7 mouse cellular contexts compared by ENCODE assay signal in the genomic region with DNA sequence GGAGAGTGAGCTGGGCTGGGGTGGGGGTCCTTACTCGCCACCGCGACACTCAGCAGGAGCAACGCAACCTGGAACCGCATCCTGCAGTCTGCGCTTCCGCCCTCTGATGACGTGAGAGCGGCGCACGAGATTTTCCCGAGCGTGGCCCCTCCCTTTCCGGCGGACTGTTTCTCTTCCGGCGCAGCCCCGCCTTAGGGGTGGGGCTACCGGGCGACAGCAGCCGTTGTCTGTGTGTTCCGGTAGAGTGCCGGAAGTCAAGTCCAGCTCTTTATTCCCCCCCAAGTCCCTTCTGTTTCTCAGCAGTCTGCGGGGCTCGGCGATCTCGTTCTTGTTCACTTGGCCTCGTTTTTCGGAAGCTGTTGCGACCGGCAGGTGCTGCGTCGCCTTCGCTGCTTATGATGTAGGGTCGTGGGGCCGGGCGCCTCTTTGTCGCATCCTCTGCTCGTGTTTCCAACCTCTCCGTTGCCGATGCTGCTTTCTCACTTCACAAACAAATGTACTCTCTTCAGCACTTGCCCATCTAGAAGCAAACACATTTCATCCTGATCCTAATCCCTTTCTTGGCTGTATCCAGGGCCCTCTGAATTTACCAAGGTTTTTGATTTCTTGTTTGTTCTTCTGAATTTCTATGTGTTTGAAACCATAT. TPM values are rescaled to one million over a fixed set of nuclear protein-coding genes. Genes with fewer than 3 reads are reported as not detected.
DNase-seq lines count a peak whose midpoint lies in the region; ATAC-seq lines count a peak whose summit lies in the region.

Gene Tgoln1, minus strand, starts transcription at position 358 of the 646 bp plus-strand sequence.

- under 1% methylated on average over 41 of the region's 41 CpGs for WGBS in intestine, embryonic 16.5 days
- WGBS in midbrain, embryonic 11.5 days: under 1% methylated on average over 39 of the region's 41 CpGs

- H3K27me3 ChIP-seq in intestine, embryonic 16.5 days (replicated peaks; ENCODE audit: control insufficient read depth, insufficient read depth, low read length): no peaks in the 10 kb centered on the region
- H3K27me3 ChIP-seq in midbrain, embryonic 11.5 days (ENCODE audit: control insufficient read depth, insufficient read depth, low read length): no peaks in the 10 kb centered on the region

- H3K4me1 ChIP-seq in intestine, embryonic 16.5 days (ENCODE audit: control insufficient read depth, insufficient read depth, low read length): peaks cover 28% of the 10 kb centered on the region
- H3K4me1 ChIP-seq in midbrain, embryonic 11.5 days (ENCODE audit: control insufficient read depth, insufficient read depth, low read length): peaks cover 17% of the 10 kb centered on the region

- H3K4me2 ChIP-seq in intestine, embryonic 16.5 days (ENCODE audit: low read depth, low read length): peak within 1 kb of the TSS; percentile 78
- H3K4me2 ChIP-seq in midbrain, embryonic 11.5 days: peak within 1 kb of the TSS; percentile 95

- no peaks in the 10 kb centered on the region for H3K9me3 ChIP-seq in intestine, embryonic 16.5 days (ENCODE audit: control insufficient read depth, low read length)
- H3K9me3 ChIP-seq in midbrain, embryonic 11.5 days (ENCODE audit: control insufficient read depth, low read length): no peaks in the 10 kb centered on the region

- H3K27ac ChIP-seq in intestine, embryonic 16.5 days (ENCODE audit: low read length): peak within 1 kb of the TSS; percentile 96
- H3K27ac ChIP-seq in midbrain, embryonic 11.5 days (ENCODE audit: low read depth, low read length): peak within 1 kb of the TSS; percentile 64

- ATAC-seq in intestine, embryonic 16.5 days: peak; percentile 90
- ATAC-seq in midbrain, embryonic 11.5 days (ENCODE audit: low FRiP score): peak; percentile 98

- H3K36me3 ChIP-seq in intestine, embryonic 16.5 days (ENCODE audit: control insufficient read depth, insufficient read depth, low read length): no peaks in the 10 kb centered on the region
- H3K36me3 ChIP-seq in midbrain, embryonic 11.5 days (ENCODE audit: control insufficient read depth, insufficient read depth, low read length): peaks cover 1% of the 10 kb centered on the region; the same call in 1 of the 2 replicates

- peak; percentile 96 for DNase-seq in adrenal gland, adult 2 months
- DNase-seq in embryo, embryonic 11.5 days (ENCODE audit: low read depth, low spot score): peak; percentile 88
- peak; percentile 85 to 92 for DNase-seq in gastrocnemius, postnatal 4 days (ENCODE audit: low spot score in 2 of 2)
- DNase-seq in left cerebral cortex, postnatal 36 days (ENCODE audit: low spot score in 2 of 2): peak; percentile 93
- peak; percentile 99 for DNase-seq in midbrain, embryonic 11.5 days (ENCODE audit: low spot score, missing footprints)
- peak; percentile 88 for DNase-seq in skeletal muscle tissue, adult 2 months (ENCODE audit: low read depth, low spot score)

- H3K9ac ChIP-seq in intestine, embryonic 16.5 days (ENCODE audit: low read depth, low read length): peak within 1 kb of the TSS; percentile 91
- H3K9ac ChIP-seq in midbrain, embryonic 11.5 days (ENCODE audit: low read length): peak within 1 kb of the TSS; percentile 67

- H3K4me3 ChIP-seq in intestine, embryonic 16.5 days (ENCODE audit: low read length): peak within 1 kb of the TSS; percentile 91
- peak within 1 kb of the TSS; percentile 78 for H3K4me3 ChIP-seq in midbrain, embryonic 11.5 days (ENCODE audit: low read depth, low read length)

- intact Hi-C loops in left cerebral cortex, postnatal 36 days (cut with DNase I): loop anchor here (1.0 to 5.0 kb wide), 2 partner anchors 18 to 286 kb away; partner anchors contain the start of genes Elmod3 and Retsat

RNA-seq across cellular contexts. Expression of gene Tgoln1, which starts in this region (rescaled TPM):
- total RNA-seq in adrenal gland, adult 2 months (2021): 100 to 1,000 TPM; 241 to 274 TPM
- 38.9 and 46.0 TPM in 2 replicates for polyA plus RNA-seq in adrenal gland, adult 2 months (2012; rRNA removed)
- total RNA-seq in gastrocnemius, postnatal 4 days (2021): 10 to 100 TPM; 26.5 to 27.9 TPM
- polyA plus RNA-seq in intestine, embryonic 16.5 days (2015; fragmentation: Nextera tagmentation; extraction: Ambion mirVana): 48.8 and 57.5 TPM in 2 replicates
- 10 to 100 TPM; 89.0 to 89.3 TPM for total RNA-seq in left cerebral cortex, postnatal 36 days (2021)
- 48.7 and 48.9 TPM in 2 replicates for polyA plus RNA-seq in midbrain, embryonic 11.5 days (2014; fragmentation: Nextera tagmentation; extraction: Ambion mirVana)

Comparison
In these comparisons a context has a peak if more than half of its experiments do, and no peak if none do; other contexts are left out.
1. Peak in every context shown above with its lines: DNase-seq, ATAC-seq, H3K4me3 ChIP-seq and H3K27ac ChIP-seq.